Mouse (Mus musculus): ENCODE results near the gene Ccdc6.

Gene Ccdc6

DNA sequence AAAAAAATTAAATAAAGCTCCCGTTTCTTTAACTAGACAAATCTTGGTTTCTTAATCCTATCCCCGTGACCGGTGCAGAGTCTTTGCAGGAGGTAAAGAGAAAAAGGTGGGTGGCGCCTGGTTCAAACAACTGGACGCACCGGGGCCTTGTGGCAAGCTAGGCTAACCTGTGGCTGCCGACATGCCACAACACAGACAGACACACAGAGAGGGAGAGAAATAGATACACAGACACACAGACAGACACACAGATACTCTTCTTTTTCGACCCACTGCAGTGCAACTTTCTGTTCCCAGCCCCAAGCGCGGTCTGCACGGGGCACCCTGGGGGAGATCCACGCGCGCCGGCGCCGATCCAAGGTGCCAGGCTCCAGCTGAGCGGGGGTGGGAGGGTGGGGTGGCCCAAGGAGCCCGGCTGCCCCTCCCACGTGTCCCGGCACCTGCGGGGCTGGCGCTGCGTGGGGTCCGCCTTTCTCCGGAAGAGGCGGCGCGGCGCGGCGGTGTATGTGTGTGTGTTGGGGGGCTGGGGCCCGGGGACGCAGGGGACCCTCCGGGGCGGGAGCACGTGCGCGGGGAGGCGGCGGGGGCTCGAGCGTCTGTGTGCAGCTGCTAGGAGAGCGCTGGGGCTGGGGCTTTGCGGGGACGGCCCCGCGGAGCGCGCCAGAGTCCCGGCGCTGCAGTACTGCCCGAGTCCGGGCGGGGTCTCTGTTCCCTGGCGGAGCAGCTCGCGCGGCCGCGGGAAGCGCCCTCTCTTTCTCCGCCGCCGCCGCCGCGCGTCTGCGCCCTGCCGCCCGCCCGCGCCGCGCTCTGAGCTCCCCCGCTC lies at the start of gene Ccdc6:
Ccdc6 (plus strand) TSS at position 756 of the 823 bp plus-strand sequence.
- peak; percentile 87 for DNase-seq

DNA sequence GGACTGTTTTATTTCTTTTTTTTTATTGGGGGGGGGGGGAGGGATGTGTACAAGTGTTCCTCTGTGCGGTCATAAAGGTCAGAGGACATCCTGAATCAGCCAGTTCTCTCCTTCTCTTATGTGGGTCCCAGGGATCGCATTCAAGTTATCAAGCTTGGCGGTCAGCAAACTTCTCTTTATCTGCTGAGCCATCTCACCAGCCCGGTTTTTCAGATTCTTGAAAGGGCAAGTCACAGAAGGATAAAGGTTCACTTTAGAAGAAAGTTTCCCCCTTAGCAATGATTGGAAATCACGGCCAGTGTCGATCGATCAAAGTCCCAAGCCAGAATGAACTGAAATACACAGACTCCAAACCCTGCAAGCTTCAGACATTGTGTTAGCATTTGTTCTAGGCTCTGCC lies 47.1 kb upstream of the Ccdc6 start:
- no peak for DNase-seq

DNA sequence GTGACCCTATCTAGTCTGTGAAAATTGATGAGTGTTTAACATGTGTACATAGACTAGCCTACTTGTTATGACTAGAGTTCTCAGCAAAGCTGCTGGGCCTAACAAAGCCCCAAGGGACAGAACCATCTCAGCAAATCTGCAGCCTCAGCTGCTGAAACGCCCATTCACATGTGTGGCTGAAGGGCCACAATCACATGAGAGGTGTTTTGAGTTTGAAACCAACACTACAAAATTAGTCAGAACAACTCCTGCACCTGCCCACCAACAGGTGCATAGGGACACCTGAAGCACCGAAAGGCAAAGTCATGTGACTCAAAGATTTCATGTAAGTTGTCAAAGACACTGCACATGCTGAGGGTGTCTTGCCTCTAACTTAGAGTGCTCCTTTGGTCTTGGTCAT lies 41.6 kb upstream of the Ccdc6 start:
- no peak for DNase-seq

DNA sequence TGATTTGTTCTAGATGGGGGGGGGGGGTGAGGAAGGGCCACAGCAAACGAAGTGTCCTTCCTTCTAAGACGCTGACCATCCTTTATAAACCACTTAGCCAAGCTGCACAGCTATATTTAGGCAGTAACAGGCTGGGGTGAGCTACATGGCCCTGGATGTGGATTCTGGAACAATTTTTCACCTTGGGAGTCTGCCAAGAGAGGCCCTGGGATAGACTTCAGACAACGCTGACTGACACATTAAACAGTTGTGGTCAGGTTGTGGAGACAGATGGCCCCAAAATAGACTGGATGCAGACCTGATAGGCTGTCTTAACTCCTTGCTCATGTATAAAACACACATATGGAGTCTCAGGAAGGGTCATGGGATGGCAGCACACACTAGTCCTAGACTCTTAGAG lies 39.9 kb upstream of the Ccdc6 start:
- no peak for DNase-seq

DNA sequence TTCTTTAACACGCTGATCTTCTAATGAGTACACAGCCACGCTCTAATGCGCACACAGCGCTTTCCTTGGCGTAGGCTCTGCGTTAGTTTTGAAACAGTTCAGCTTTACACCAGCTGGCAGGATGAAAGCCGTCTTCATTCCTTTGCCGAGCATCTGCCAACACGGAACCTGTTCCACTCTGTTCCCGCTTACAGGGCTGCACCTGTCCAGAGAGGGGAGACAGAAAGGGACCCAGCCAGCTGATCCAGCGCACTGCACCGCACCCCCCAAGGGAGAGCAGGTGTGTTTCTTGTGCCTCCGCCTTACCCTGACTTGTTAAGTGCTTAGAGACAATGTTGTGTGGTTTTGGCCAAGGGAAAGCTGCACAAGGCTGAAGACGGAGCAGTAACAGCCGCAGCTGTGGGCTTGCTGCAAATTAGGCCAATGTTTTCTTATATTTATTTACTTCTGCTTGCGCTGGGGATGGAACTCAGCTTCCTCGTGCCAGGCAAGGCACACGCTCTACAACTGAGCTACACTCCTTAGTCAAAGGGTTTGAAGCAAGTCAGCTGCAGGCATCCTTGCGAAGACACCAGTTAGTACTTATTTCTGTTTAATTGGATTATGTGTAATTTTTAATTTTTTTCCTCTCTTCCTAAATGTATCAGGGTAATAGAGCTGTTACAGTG lies 36.8 kb upstream of the Ccdc6 start:
- DNase-seq: peak; percentile 19

DNA sequence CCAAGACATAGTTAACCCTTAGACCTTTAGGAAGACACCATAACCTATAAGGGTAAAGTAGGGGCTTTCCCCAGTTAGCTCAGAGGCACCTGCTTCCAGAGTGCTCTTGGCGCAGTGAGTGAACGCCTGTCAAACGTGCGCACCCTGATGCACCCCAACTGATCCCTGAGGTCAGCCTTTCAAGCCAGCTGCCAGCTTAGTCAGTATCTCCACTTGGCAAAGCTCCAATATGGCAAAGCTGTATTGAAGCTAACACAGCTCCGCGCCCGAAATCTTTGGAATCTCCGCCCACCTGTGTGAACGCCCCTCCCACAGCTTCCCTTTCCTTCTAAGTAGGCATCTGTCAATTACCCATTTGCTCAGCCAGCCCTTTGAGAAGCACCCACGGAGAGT lies 36.2 kb upstream of the Ccdc6 start:
- no peak for DNase-seq

DNA sequence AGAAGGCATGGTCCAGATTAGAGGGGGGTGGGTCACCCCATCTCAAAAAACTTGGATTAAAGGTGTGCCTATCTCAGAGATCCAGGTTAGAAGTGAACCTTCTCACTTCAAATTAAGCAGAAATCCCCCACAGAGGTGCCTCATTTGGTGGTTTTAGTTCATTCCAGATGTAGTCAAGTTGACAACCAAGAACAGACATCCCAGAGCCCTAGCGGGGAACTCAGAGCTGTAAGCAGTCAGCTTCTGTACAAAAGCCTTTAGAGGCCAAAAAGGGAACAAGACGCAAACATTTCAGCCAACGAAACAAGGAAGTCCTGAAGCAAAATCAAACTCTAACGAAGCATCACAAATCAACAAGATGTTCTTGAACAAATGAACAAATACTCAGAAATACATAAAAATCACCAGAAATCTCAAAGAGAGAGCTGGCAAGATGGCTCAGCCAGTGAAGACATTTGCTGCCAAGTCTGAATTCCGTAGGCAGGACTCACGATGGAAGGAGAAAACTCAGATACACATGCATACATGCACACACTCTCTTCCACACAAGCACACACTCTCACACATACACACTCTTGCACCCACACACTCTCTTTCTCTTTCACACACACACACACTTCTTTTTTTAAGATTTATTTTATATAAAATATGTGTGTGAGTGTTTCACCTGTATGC lies 32.9 kb upstream of the Ccdc6 start:
- DNase-seq: no peak

DNA sequence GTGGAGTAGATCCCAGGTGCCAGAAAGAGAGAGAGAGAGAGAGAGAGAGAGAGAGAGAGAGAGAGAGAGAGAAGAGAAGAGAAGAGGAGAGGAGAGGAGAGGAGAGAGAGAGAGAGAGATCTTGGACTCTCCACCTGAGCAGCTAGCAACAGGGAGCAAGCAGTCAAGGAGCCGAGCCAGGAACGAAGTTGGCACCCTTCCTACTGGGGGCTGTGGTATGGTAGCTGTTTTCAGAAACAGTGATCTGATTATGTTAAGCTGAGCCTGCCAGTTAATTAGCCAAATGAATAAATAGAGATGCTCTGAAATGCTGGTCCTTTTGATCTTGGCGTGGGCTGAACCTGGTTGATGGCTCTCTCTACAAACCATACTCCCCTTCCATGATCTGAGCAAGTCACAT lies 31.7 kb upstream of the Ccdc6 start:
- no peak for DNase-seq

DNA sequence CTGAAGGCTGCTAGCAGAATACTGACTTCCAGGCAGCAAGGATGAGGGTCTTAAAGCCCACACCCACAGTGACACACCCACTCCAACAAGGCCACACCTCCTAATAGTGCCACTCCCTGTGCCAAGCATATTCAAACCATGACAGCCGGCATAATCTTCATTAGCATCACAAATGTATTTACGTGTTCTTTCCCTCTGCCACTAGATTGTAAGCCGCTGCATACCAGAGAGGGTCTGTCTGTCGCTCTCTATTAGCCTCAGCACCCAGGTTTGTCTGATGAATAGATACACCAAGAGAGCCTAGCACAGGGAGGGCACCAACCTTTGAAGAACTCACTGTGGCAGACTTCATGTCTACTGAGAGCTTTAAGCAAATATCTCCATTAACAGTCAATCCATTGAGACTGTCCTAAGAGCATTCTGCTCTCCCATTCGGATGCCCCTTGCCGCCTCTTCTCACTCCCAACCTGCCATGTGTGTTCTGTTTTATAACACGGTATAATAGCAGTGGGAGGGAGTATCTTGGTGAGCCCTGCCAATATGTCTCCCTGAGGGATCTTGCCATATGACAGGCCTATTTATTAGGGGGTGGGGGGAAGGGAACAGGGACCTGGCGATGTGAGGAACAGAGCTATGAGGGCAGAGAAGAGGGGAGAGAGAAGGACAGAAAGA lies 30.3 kb upstream of the Ccdc6 start:
- no peak for DNase-seq

DNA sequence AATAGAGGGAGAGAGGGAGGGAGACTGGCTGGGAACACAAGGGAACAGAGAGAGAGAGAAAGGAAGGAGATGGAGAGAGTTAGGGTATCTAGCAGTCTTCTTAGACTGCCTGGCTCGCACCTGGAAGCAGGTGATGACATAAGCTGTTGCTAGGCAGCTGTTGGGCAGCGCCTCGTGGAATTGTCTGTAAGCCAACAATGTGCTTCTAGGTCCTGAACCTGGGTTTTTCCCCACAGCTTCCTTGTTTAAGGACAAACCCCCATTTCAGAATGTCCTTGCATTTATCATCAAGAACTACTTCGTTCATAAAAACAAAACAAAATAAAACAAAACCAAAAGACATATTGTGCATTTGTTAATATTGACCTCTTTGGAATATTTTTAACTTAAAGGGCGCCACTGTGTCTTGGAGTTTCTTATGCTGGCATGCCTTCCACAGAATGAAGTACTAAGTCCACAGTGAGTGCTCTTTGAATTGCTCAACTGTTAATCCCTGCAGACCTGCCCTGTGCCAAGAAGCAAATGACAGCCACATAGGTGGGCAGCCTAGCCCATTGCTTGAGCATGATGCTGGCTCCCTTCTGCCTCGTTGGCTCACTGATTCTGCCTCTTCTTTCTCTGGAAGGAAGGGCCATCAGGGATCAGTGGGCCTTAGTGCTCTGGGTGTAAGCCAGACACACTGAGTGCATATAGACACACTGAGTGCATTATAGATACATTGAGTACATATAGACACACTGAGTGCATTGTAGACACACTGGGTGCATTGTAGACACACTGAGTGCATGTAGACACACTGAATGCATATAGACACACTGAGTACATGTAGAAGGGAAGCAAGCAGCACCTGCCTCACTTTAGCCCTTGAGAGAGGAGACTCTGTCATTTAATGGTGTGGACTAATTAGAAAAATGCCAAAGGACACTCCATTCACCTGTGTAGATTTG lies 29.5 kb upstream of the Ccdc6 start:
- no peak for DNase-seq

DNA sequence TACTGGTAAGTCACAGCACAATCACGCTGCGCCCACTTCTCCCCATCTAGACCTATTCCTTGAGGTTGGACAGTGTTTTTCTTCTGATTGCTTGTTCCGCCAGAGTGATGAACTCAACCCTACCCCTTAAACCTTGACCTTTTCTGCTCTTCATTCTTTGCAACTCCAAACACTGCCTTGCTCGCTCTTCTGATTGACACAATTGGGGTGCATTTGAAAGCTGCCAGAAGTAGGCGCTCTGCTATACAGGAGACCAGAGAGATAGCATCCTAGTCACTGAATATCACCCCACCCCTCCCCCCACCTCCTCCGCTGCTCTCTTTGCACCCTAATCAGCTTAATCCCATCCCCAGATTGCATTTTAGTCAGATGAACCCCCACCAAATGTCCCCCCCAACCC lies 27.6 kb upstream of the Ccdc6 start:
- no peak for DNase-seq

DNA sequence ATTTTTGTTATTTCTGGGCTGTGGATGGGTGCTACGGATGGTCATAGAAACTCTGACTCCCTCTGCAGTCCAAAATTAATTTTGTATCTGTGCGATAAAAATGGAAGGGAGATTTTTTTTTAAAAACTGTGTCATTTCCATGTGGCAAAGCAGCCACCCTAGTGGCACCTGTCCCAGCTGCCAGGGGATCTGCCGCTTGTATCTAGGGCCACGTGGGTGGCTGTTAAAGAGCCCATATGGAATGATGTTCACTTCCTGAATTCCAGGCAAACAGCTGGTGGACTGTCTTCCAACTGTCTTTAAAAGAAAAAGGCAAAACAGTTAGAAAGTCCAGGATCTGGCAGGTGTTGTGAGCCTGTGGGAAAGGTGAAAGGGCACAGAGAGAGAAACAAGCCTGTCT lies 25.6 kb upstream of the Ccdc6 start:
- peak; percentile 21 for DNase-seq

DNA sequence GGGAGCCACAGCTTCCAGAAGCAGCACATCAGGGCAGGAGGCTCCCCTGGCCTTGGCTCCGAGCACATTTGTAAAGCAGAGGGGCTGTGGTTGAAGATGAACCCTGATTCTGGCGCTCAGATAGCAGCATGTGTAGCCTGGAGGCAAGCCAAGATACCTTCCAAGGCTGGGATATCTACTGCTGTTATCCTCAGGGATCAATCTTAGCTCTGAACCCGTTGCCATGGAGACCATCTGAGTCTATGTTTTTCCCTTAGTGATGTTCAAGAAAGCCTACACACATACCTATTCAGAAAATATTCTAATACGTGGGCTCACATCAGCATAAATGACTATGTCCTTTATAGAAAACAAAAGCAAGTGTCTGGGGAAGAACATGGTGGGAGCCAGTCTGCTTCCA lies 19.5 kb upstream of the Ccdc6 start:
- no peak for DNase-seq

DNA sequence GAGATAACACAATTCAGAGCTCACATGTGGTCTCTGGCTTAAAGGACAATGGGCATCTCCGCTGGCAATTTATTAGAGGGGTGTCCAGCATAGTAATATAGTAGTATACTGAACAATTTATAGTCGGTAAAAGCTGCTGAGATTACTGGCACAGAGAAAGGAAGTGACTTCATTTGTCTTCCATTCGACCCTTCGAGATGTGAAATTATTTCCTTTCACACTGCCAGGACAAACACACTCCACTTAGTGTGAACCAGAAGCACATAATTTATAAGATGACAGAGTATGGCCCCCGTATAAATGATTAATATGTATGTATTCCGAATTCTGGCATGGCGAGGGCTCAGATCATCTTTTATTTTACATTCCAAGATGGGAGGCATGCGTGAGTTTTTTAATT lies 16.0 kb upstream of the Ccdc6 start:
- DNase-seq: no peak

DNA sequence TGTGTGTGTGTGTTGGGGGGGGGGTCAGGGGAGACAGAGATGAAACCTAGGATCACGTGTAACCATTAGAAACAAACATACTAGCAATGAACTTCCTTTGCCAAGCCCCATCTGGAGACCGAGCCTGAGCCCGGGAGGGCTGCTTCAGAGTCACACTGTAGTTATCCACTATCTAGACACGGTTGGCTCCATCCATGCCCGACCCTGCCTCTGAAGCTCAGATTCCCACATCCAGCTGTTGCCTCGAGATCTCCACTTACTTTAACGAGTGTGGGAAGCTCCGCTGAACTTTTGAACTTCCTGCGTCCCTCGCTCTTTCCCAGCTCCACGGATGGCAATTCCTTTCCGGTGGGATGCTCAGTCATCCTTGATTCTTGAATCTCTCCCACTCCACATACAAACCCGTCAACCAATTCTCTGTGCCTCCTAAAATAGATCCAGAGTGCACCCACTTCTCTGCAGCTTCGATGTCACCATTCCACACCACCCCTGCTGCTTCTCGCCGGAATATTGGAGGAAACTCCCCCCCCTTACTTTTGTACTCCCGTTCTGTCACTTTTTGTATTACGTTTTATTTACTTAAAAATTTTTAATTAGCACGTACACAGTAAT lies 15.3 kb upstream of the Ccdc6 start:
- no peak for DNase-seq

DNA sequence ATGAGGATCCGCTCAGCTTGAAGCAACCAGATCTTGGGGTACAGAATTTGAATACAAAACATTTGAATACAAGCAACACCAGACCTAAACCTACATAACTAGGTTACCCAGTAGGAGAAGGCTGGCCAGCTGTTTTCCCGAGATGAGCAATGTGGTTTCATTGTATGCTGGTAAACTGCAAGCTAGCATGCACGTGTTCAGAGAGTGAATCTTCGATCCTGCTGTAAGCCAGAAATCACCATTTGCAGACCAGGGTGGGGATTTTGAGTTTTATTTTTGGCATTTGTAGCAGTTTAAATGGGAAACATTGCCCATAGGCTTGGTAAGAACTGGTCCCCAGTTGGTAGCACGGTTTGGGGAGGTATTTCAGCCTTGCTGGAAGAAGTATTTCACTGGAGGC lies 13.7 kb upstream of the Ccdc6 start:
- no peak for DNase-seq

DNA sequence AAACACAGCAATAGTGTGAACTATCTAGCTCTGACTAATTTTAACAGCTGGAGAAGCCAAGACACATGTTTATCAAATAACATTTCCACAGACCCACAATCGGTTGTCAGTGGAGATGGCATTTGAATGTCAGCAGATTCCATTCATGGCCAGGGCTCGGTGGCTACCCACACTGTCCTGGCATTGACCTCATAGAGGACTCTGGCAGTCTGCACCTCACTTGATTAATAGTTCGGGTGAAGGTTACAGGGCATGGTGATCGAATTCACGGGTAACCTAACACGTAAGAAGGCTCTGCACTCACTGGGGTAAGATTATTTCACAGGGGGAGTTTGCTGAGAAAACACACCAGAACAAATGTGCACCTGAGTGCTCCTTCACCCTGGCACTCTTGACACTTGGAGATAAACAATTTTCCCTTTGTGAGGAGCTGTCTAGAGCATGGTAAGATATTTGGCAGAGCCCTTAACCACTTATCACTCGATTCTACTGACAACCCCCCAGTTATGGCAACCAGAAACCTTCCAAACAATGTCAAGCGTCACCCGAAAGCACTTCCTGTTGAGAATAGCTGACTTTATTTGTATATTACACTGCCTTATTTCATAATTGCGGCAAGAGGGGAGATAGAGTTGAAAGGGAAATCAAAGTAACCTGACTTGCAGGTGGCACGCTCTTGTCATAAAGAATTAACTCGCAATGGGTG lies 11.5 kb upstream of the Ccdc6 start:
- no peak for DNase-seq

DNA sequence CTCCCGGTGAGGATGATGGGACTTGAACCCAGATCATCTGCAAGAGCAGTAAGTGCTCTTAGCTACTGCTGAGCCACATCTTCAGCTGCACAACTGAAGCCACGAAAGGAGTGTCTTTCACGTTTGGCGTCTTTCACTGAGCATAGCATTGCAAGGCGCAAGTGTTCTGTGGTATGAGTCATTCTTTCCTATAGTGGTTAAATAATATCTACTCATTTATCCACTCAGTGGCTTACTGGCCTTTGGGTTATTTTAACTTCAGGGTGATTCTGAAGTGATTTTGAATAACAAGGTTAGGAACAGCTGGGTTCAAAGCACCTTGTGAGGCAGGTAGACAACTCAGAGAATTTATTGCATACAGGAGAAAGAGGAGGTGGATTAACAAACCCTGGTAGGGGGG lies 8.1 kb upstream of the Ccdc6 start:
- DNase-seq: no peak

DNA sequence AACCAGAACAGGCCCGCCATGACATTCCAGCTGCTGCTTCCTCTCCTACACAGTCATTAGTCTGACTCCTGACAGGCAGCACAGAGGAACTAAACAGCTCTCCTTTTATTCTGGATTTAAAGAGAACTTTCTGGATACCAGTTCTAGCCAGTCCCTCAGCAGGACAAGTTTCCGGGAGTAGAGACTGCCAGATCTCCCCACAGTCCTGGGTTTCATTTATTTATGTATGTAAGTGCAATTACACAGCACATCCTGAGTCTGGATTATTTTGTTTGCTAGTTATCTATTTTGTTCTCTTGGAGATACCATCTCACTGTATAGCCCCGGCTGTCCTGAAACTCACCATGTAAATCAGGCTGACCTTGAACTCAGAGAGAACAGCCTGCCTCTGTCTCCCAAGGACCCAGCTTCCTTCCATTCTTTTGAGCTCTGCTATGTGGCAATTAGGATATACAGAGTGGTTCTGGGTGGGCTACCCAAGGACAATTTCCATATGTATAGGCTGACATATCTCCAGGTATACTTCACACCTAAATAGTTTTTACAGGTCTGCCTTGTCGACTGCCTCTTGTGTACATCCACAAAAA lies 5.0 kb upstream of the Ccdc6 start:
- DNase-seq: no peak

DNA sequence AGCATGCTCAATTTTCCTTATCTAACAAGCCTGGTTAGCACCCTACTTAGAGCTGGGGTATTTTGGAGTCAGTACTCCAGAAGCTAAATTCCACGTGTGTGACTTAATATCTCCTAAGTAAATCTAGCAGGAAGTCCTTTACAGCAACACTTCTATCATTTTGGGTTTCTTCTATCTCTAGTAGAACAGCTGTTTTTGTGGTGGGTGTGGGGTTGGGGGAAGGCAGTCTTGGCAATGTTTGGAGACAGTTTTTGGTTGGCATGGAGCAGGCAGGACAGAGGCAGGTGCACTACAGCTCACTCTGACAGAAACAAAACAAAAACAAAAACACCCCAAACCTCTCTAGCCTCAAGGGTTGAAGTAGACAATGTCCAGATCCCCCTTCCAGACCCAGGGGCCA lies 3.1 kb upstream of the Ccdc6 start:
- DNase-seq: no peak

DNA sequence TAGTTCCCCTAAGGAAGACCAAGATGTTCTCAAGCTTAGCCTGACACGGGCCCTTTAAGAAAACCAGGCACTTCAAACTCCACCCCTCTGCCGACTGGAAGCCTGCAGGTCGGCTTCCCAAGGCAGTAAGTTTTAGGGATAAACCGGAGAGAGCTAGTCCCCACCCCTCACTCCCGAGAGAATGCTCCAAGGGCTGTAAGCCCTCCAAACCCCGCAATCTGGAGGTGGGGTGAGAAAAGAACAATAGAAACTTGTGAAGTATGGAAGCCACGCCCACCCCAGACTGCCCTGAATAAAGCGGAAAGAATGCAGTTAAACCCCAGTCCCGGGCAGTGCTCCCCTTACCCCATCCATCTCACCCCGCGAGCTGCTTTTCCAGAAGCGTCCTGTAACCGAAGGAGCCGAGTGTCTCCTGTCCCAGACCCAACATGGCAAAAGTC lies 1.9 kb upstream of the Ccdc6 start:
- DNase-seq: no peak

All from right cerebral cortex, postnatal 14 days (tissue).